Mouse (Mus musculus): ENCODE results near the gene Clta. TPM values are rescaled to one million over a fixed set of nuclear protein-coding genes. Genes with fewer than 3 reads are reported as not detected.
A peak's percentile ranks its signal among the peaks of the same experiment; 100 is the strongest.

Gene Clta
- total RNA-seq, 2 experiments from 2014 or later = 300 to 308 TPM

DNA sequence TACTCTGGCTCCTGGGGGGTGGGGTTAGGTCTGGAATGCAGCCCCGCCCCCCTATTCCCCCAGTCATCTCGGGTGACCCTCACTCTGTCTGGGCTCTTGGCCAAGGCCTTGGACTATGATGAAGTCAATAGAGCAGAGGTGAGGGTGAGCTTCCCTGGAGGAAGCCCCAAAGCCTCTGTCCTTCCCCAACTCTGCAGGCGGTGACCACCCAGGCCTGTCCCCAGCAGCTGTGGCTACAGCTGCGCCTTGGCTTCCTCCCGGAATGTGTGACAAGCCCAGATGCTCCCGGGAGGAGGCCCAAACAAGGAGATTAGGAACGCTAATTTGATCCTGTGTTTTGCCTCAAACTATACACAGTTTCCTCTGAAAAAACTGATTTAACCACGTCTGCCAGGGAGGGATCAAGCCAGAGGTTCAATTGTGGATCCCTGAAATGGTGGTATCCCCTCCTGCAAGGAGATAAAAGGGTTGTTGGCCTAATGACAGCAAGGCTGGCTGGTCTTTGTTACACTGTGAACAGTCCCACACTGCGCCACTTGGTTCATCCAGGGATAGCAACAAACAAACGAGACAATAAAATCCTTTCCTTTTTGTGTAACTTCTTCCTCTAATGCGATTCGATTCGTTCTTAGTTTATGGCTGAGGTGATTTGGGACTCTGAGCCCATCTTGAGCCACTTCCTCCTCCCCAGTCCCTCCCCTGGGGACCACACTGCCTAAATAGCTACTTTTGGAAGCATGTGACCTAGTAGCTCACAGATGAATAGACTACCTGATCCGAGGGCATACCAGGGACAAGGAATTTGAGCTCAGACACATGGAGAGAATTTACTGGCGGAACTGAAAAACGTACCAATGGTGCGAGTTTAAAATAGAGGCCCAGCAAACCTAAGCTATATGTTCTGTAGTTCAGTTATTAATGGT is 25.5 kb upstream of the Clta start:
- no peak for DNase-seq (ENCODE audit: low spot score in 2 of 2)
- intact Hi-C loops (cut with DNase I) = no loop called here

- DNase-seq (ENCODE audit: low spot score in 2 of 2) = peak; percentile 94 to 95
- intact Hi-C loops (cut with DNase I) = loop anchor here (5.0 to 10.0 kb wide), 2 partner anchors 52 to 235 kb away; no protein-coding TSS in a partner anchor
Observed at GRCm38 (mm10) chr4:43979746-43980145, 24.5 kb upstream of the Clta start.

DNA sequence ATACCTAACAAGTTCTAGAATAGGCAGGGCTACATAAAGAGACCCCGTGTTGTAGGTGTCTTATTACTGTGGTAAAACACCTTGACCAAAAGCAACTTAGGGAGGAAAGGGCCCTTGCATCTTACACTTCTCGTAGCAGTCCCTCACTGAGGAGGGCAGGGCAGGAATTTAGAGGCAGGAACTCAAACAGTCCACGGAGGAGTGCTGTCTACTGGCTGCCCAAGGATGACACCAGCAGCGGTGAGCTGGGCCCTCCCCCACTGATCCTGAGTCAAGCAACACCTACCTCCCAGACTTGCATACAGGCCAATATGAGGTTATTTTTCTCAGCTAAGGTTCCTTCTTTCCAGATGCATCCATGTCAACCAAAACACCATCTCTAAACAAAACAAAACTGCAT is 24.0 kb upstream of the Clta start:
- intact Hi-C loops (cut with DNase I) = loop anchor here (5.0 to 10.0 kb wide), 2 partner anchors 53 to 235 kb away; no protein-coding TSS in a partner anchor
- no peak for DNase-seq (ENCODE audit: low spot score in 2 of 2)

DNA sequence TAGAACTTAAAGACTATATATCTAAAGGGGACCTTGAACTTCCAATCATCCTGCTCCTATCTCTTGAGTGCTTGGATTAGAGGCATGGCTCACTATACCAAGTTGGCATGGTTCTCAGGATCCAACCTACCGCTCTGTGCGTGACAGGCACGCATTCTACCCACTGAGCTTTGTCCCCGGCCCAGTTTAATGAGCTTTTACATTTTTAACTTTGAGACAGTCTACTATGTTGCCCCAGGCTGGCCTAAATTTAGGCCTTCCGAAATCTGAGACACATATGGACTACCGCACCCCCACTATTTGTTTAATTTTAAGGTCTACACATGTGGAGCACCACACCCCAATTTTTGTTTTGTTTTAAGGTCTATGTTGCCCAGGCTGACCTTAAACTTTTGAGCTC is 23.4 kb upstream of the Clta start:
- intact Hi-C loops (cut with DNase I) = loop anchor here (5.0 to 10.0 kb wide), 2 partner anchors 54 to 236 kb away; no protein-coding TSS in a partner anchor
- DNase-seq (ENCODE audit: low spot score in 2 of 2) = no peak

DNA sequence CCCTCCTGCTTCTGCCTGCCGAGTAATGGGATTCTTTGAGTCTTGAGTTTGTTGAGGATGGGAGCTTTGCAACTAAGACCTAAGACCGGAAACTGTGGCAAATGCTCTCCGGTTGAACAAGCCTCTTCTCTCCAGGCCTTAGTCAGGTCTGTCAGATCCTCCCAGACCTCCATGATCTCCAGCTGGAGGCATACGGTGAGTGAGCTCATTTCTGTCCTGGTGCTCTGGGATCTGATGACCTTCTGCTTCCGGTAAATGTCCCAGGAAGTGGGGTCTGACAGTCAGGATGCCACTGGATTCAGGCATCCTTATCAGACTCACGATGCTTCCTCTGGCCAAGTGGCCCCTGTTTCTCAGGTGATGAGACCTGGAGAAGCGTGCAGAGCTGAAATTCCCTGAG is 23.0 kb upstream of the Clta start:
- intact Hi-C loops (cut with DNase I) = loop anchor here (5.0 to 10.0 kb wide), 2 partner anchors 54 to 236 kb away; no protein-coding TSS in a partner anchor
- DNase-seq (ENCODE audit: low spot score in 2 of 2) = no peak

DNA sequence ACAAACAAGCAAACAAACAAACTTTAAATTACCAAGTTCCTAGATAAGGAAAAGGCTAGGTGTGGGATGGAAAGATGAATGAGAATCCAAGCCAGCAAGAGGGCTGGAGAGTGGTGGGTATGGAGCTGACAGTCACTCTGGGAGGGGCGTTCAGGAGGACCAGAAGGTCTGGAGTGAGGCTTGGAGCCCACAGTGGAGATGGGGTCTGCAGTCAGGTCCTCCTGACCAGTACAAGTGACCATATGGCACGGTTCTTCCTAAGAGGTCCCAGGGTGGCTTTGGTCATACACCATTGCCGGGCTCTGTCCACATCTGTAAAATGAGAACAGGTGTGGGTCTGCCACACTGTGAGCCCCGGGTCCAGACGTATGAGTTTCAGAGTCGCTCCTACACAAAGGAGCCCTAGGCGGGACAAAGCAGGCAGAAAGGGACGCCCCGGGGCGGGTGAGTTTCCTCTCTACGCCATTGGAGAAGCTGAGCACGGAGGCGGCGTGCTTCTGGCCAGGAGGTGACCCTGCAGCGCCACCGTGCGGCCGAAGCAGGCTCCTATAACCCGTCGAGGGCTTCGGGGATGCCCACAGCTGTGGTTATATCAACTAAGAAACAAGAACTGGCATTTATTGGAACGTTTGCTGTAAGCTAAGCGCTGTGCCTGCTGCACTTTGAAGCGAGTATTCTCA is 22.1 kb upstream of the Clta start:
- peak; percentile 95 to 96 for DNase-seq (ENCODE audit: low spot score in 2 of 2)
- intact Hi-C loops (cut with DNase I) = loop anchor here (2.0 to 10.0 kb wide), 3 partner anchors 55 to 237 kb away; no protein-coding TSS in a partner anchor

- DNase-seq (ENCODE audit: low spot score in 2 of 2) = no peak
Observed at GRCm38 (mm10) chr4:43983181-43983580, 21.1 kb upstream of the Clta start, which contains the start of gene Ccin. Gene Ccin, plus strand, starts transcription at chr4:43983483.

GRCm38 (mm10) chr4:43983756-43984155 is 20.5 kb upstream of the Clta start:
- intact Hi-C loops (cut with DNase I) = loop anchor here (2.0 to 10.0 kb wide), 3 partner anchors 56 to 239 kb away; no protein-coding TSS in a partner anchor
- no peak for DNase-seq (ENCODE audit: low spot score in 2 of 2)

More at GRCm38 (mm10) chr4:43983181-43983580, 21.1 kb upstream of the Clta start, which contains the start of gene Ccin:
- intact Hi-C loops (cut with DNase I) = loop anchor here (2.0 to 10.0 kb wide), 3 partner anchors 56 to 238 kb away; no protein-coding TSS in a partner anchor

DNA sequence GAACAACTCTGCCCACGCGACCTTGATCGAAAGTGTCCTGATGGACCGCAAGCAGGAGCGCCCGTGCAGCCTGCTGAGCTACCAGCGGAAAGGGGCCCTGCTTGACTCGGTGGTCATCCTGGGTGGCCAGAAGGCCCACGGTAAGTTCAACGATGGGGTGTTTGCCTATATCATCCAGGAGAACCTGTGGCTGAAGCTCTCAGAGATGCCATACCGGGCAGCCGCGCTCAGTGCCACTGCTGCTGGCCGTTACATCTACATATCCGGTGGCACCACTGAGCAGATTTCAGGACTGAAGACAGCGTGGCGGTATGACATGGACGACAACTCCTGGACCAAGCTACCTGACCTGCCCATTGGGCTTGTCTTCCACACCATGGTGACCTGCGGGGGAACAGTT is 19.9 kb upstream of the Clta start:
- no peak for DNase-seq (ENCODE audit: low spot score in 2 of 2)
- intact Hi-C loops (cut with DNase I) = loop anchor here (5.0 to 10.0 kb wide), 2 partner anchors 57 to 240 kb away; no protein-coding TSS in a partner anchor

- intact Hi-C loops (cut with DNase I) = loop anchor here (10.0 kb wide), 1 partner anchor 244 kb away; no protein-coding TSS in a partner anchor
- no peak for DNase-seq (ENCODE audit: low spot score in 2 of 2)
Observed at GRCm38 (mm10) chr4:43988976-43989375, 15.3 kb upstream of the Clta start.

DNA sequence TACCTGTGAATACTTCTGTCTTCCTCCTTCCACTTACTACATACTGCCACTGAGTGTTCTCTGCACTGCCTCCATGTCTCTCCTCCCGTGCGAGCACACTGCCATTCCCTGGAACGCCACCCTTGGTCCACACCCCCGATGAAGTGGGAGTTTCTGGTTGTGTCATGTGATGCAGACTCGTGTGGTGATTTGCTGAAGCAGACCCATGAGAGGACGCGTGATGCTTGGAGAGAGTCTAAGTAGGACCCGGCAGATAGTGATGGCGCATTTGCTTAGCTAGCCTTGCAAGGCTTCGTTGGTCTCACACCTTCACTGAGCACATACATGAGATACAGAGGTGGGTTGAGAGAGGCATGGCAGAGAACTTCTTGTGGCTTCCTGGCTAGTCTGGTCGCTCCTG is 11.2 kb upstream of the Clta start:
- intact Hi-C loops (cut with DNase I) = no loop called here

GRCm38 (mm10) chr4:43994342-43994741 is 9.9 kb upstream of the Clta start:
- intact Hi-C loops (cut with DNase I) = no loop called here
- DNase-seq (ENCODE audit: low spot score in 2 of 2) = no peak

More for the DNA sequence above, 11.2 kb upstream of the Clta start:
- no peak for DNase-seq (ENCODE audit: low spot score in 2 of 2)

GRCm38 (mm10) chr4:44003622-44004021 is 630 bp upstream of the Clta start:
- no peak for DNase-seq (ENCODE audit: low spot score in 2 of 2)
- intact Hi-C loops (cut with DNase I) = no loop called here

- DNase-seq (ENCODE audit: low spot score in 2 of 2) = no peak
- intact Hi-C loops (cut with DNase I) = no loop called here
Observed at GRCm38 (mm10) chr4:44004623-44005409, 564 bp downstream of the Clta start.

DNA sequence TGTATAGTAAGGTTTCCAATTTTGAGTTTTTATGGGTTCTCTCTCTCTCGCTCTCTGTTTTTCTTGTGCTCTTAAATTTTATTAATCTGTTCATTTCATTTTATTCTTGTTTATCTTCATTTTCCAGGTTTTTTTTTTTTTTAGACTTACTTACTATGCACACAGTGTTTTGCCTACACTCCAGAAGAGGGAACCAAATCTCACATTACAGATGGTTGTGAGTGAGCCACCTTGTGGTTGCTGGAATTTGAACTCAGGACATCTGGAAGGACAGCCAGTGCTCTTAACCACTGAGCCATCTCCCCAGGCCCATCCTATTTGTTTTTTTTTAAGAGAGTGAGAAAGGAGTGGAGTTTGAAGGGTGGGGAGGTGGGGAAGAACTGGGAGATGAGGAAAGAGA is 5.9 kb downstream of the Clta start:
- intact Hi-C loops (cut with DNase I) = no loop called here
- no peak for DNase-seq (ENCODE audit: low spot score in 2 of 2)

DNA sequence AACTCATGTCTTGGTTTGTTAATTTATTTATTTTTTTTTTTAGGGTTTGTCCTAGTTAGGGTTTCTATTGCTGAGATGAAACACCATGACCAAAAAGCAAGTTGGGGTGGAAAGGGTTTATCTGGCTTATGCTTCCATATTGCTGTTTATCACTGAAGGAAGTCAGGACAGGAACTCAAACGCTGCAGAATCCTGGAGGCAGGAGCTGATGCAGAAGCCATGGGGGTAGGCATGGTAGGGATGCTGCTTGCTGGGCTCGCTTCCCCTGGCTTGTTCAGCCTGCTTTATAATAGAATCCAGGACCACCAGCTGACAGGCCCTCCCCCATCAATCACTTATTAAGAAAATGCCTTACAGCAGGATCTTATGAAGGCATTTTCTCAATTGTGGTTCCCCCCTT is 6.6 kb downstream of the Clta start:
- intact Hi-C loops (cut with DNase I) = no loop called here
- no peak for DNase-seq (ENCODE audit: low spot score in 2 of 2)

- intact Hi-C loops (cut with DNase I) = no loop called here
- DNase-seq (ENCODE audit: low spot score in 2 of 2) = no peak
Observed at GRCm38 (mm10) chr4:44011799-44012198, 7.5 kb downstream of the Clta start.

DNA sequence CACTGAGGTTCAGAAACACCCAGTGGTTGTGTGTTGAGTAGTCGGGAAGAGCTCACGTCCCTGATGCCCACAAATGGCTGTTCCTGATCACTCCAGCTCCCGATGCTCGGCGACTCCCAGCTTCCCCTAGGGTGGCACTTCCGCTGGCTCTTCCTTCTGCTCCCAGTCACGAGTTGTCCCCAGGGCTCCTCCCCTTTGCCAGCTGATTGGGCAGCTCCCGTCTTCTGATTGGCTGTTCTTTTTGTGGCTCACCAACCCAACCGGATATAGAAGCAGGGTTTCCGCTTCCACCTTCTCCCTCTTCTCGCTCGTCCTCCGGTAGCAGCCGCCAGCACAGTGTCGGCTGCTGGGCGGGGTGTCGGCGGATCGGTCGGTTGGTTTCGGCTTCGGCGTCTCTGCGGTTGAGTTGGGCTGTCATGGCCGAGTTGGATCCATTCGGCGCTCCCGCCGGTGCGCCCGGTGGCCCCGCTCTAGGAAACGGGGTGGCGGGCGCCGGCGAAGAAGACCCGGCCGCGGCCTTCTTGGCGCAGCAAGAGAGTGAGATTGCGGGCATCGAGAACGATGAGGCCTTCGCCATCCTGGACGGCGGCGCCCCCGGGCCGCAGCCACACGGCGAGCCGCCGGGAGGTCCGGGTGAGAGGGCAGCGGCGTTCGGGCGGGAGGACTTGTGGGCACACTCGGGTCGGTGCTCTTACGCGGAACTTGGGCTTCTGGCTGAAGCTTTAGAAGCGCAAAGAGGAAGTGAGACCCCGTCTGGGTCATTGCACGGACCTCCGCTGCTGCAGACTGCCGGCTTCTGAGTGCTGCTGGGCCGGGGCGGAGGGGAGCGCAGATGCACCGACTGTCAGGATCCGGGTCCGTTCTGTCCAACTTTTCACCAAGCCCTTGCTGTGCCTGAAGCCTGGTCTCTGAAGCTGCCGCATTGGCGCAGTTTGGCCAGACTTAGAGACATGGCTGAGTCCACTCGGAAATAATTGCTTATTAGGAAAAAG is 8.4 kb downstream of the Clta start:
- intact Hi-C loops (cut with DNase I) = no loop called here

More for the DNA sequence above, 8.4 kb downstream of the Clta start:
- peak; percentile 93 to 97 for DNase-seq (ENCODE audit: low spot score in 2 of 2)
